Mouse (Mus musculus): ENCODE results near the gene Spag16. TPM values are rescaled to one million over a fixed set of nuclear protein-coding genes. Genes with fewer than 3 reads are reported as not detected.

The Spag16 gene
- polyA plus RNA-seq, 1 experiment = not detected

DNA sequence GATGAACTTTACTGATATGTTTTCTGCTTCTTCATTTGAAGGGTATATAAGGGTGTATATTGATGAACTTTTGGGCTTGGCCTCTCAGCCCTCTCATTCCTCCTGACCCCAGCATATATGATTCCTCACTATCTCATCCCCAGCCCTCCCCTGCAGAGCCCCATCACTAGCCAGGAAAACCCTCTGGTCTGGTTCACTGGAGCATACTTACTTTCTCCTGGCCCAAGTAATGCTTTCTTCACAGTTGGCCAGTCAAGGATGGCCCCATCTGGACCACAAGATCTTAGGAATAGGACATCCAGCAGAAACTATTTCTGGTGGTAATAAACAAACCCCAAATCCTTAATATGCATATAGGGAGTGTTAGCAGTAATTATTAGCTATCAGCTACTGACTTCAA is 527.2 kb downstream of the Spag16 start:
- Histone ChIP-seq H3K27me3 (replicated peaks) (no peaks in the 10 kb centered on the region), H3K9me3 (no peaks in the 10 kb centered on the region), H3K4me3 (replicated peaks) (no peak overlapping the region), H3K4me1 (no peaks in the 10 kb centered on the region), H3K36me3 (replicated peaks; ENCODE audit: low read length) (no peaks in the 10 kb centered on the region)
- TF ChIP-seq FLI1 (IDR thresholded peaks at IDR 0.05; ENCODE audit: low read length) = no peak

DNA sequence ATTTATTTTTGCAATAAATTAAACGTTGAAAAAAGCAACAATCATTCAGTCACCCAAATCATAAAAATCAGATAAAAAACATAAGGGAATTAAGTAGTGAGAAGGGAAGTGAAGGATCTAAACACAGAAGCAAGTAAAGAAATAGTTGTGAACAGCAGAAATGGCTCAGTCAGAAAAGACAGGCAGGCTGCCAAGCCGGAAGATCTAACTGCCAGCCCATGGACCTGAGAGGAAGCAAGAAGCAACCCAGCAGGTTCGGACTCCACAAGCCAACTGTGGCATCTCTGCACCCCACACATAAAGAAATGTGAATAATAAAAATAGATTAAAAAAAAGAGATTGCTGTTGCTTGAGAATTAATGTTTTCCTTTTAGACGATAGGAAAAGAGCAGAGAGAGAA is 545.0 kb downstream of the Spag16 start:
- no peaks in the 10 kb centered on the region for H3K27me3 ChIP-seq (replicated peaks)
- 0 out of 2 replicates have a peak, but pooled peaks cover 3% of the 10 kb centered on the region for H3K9me3 ChIP-seq
- no peak for TF ChIP-seq GATA1 (IDR thresholded peaks at IDR 0.05; ENCODE audit: borderline replicate concordance, low read length)
- TF ChIP-seq FLI1 (IDR thresholded peaks at IDR 0.05; ENCODE audit: low read length) = no peak
- no peak overlapping the region for H3K4me3 ChIP-seq (replicated peaks)
- H3K36me3 ChIP-seq (replicated peaks; ENCODE audit: low read length) = no peaks in the 10 kb centered on the region
- no peaks in the 10 kb centered on the region for H3K4me1 ChIP-seq

- TF ChIP-seq GATA1 (IDR thresholded peaks at IDR 0.05; ENCODE audit: borderline replicate concordance, low read length) = no peak
Measured at GRCm38 (mm10) chr1:70380096-70380495, 553.3 kb downstream of the Spag16 start.

DNA sequence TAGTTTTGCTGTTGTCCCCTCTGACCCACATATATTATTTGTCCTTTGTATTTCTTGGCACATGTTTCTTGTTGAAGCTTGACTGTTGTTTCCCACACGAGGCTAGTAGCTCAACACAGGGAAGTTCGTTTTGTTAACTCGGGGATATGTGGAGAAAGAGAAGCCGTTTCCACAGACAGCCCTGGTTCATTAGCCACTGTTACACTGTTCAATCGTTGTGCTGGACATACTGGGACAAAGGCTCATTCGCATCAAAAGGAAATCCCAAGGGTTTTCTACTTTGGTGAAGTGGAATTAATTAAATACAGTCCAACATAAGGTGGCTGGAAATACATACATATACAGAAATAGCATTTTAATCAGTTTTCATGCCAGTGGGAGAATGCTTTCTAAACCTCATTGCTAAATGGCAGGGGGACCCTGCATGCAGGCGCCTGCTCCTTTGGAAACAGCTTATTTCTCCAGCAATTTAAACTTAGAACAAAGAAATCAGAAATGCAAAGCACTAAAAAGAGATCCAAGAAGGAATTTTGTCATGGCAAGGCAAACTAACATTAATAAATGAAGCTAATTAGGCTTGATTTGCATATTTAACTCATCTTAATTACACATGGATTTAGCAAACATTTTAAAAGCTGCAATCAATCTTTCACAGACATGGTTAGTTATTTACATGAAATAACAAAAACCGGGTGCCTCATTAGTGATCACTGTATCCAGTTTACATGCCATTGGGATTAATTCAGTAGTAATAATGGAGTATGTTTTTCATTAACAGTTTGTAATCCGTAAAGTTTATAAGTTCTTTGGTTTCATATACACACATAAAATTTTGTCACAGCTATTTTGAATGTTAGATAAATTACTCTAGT is 615.7 kb downstream of the Spag16 start:
- TF ChIP-seq GATA1 (IDR thresholded peaks at IDR 0.05; ENCODE audit: borderline replicate concordance, low read length) = no peak
- no peak for TF ChIP-seq FLI1 (IDR thresholded peaks at IDR 0.05; ENCODE audit: low read length)
- Histone ChIP-seq H3K27me3 (replicated peaks) (no peaks in the 10 kb centered on the region), H3K36me3 (replicated peaks; ENCODE audit: low read length) (no peaks in the 10 kb centered on the region), H3K4me1 (no peaks in the 10 kb centered on the region), H3K4me3 (replicated peaks) (no peak overlapping the region), H3K9me3 (no peaks in the 10 kb centered on the region; the same call in 1 of the 2 replicates)

More at GRCm38 (mm10) chr1:70380096-70380495, 553.3 kb downstream of the Spag16 start:
- no peaks in the 10 kb centered on the region for H3K4me1 ChIP-seq
- H3K9me3 ChIP-seq = peaks cover 6% of the 10 kb centered on the region; the same call in 1 of the 2 replicates
- H3K27me3 ChIP-seq (replicated peaks) = no peaks in the 10 kb centered on the region
- H3K36me3 ChIP-seq (replicated peaks; ENCODE audit: low read length) = no peaks in the 10 kb centered on the region
- no peak overlapping the region for H3K4me3 ChIP-seq (replicated peaks)

DNA sequence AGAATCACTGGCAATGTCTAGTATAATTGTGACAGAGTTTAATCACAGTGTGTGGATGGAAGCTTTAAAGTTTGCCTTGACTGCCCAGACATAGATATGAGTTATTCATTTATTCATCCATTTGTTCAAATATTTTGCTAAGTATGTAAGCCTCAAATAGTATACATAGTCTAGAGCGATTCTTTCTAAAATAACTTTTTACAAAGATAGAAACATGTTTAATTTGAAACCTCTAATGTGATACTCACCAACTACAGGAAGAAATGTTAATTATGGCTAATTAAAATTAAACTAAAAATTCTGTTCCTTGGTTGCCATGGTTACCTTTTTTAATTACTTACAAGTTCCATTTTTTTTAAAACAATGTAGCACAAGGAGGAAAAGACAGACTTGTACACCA is 653.1 kb downstream of the Spag16 start:
- H3K36me3 ChIP-seq (replicated peaks; ENCODE audit: low read length) = no peaks in the 10 kb centered on the region
- no peak overlapping the region for H3K4me3 ChIP-seq (replicated peaks)
- TF ChIP-seq GATA1 (IDR thresholded peaks at IDR 0.05; ENCODE audit: borderline replicate concordance, low read length) (no peak), FLI1 (IDR thresholded peaks at IDR 0.05; ENCODE audit: low read length) (no peak)
- H3K27me3 ChIP-seq (replicated peaks) = no peaks in the 10 kb centered on the region
- 0 out of 2 replicates have a peak, but pooled peaks cover 9% of the 10 kb centered on the region for H3K9me3 ChIP-seq
- H3K4me1 ChIP-seq = no peaks in the 10 kb centered on the region

DNA sequence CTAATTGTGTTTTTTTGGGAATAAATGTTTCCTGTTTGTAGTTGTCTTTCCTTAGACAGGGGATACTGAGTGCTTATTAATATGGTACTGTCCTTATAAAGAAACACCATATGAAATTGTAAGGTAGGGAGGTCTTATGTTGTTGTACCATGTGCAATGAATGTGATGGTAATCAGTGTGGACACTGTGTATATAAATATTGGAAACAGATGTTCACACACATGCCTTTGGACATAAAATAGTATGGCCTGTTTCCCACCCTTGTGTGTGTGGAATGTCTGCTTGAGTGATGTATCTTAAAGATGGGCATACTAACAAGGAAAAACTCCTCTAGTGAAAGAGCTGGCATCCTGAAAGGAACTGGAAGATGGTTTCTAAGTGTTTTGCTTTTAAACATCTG is 692.1 kb downstream of the Spag16 start:
- peaks cover 7% of the 10 kb centered on the region; the same call in 1 of the 2 replicates for H3K9me3 ChIP-seq
- TF ChIP-seq FLI1 (IDR thresholded peaks at IDR 0.05; ENCODE audit: low read length) = no peak
- no peak for TF ChIP-seq GATA1 (IDR thresholded peaks at IDR 0.05; ENCODE audit: borderline replicate concordance, low read length)
- no peaks in the 10 kb centered on the region for H3K36me3 ChIP-seq (replicated peaks; ENCODE audit: low read length)
- no peaks in the 10 kb centered on the region for H3K27me3 ChIP-seq (replicated peaks)
- H3K4me1 ChIP-seq = no peaks in the 10 kb centered on the region
- H3K4me3 ChIP-seq (replicated peaks) = no peak overlapping the region

DNA sequence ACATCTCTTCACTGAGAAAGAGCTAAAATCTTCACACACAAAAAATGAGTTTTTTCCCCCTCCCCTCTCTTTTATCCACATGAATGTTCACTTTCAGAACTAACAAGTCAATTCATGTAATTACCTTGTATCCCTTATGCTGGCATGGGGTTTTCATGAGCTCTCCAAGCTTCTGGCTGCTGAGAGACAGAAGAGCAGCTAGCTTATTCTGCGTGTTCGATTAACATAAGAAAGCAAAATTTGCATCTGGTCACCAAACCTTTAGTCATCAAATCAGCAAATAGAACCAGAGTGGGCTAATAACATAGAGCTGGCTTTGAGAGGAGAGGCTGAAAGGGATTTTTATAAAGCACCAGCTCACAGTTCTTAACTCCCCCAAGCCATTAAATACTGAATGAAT is 700.4 kb downstream of the Spag16 start:
- H3K36me3 ChIP-seq (replicated peaks; ENCODE audit: low read length) = no peaks in the 10 kb centered on the region
- no peaks in the 10 kb centered on the region for H3K4me1 ChIP-seq
- H3K4me3 ChIP-seq (replicated peaks) = no peak overlapping the region
- TF ChIP-seq FLI1 (IDR thresholded peaks at IDR 0.05; ENCODE audit: low read length) = no peak
- no peaks in the 10 kb centered on the region for H3K27me3 ChIP-seq (replicated peaks)
- H3K9me3 ChIP-seq = peaks cover 7% of the 10 kb centered on the region; the same call in 1 of the 2 replicates

DNA sequence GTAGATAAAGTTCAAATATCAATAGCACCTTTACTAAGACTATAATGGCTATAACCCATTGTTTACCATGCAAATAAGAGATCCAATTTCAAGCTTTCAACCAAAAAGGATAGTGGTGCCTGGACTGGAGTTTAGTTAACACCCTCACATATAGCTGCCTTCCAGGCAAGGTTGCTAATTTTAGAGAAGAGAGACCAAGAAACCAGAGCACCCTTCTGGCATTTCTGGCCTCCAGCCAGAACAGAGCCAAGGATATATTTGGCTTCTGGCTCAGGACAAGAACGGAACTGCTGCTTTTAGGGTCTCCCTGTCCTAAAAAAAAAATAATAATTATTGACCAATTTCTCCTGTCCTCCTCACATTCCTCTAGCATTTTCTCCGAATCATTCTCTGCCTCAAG is 703.0 kb downstream of the Spag16 start:
- Histone ChIP-seq H3K4me1 (no peaks in the 10 kb centered on the region), H3K9me3 (no peaks in the 10 kb centered on the region)
- TF ChIP-seq FLI1 (IDR thresholded peaks at IDR 0.05; ENCODE audit: low read length) (no peak), GATA1 (IDR thresholded peaks at IDR 0.05; ENCODE audit: borderline replicate concordance, low read length) (no peak)

GRCm38 (mm10) chr1:70551839-70552238 is 725.1 kb downstream of the Spag16 start:
- Histone ChIP-seq H3K9me3 (no peaks in the 10 kb centered on the region; the same call in 1 of the 2 replicates), H3K36me3 (replicated peaks; ENCODE audit: low read length) (no peaks in the 10 kb centered on the region), H3K4me1 (no peaks in the 10 kb centered on the region)

More for the DNA sequence above, 703.0 kb downstream of the Spag16 start:
- H3K4me3 ChIP-seq (replicated peaks) = no peak overlapping the region
- H3K36me3 ChIP-seq (replicated peaks; ENCODE audit: low read length) = no peaks in the 10 kb centered on the region
- no peaks in the 10 kb centered on the region for H3K27me3 ChIP-seq (replicated peaks)

DNA sequence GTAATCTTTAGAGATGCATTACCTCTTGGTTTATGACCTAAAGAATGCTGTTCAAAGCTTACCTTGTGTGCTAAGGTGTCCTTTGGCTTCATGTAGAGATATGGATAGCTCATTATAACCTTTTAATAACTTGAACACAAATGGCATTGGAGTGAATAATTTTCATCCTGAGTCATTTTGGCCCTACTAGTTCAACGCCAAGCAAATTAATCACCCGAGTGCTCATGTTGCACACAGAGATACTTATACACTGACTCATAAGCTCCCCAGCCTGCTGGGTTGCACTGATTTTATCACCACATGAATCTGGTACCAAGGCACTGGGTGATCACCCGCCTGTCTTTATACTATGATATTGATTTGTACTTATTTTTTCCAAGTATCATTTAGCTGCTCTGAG is 795.0 kb downstream of the Spag16 start:
- no peaks in the 10 kb centered on the region for H3K36me3 ChIP-seq (replicated peaks; ENCODE audit: low read length)

More at GRCm38 (mm10) chr1:70551839-70552238, 725.1 kb downstream of the Spag16 start:
- no peak for TF ChIP-seq GATA1 (IDR thresholded peaks at IDR 0.05; ENCODE audit: borderline replicate concordance, low read length)
- TF ChIP-seq FLI1 (IDR thresholded peaks at IDR 0.05; ENCODE audit: low read length) = no peak
- H3K27me3 ChIP-seq (replicated peaks) = no peaks in the 10 kb centered on the region
- no peak overlapping the region for H3K4me3 ChIP-seq (replicated peaks)

More for the DNA sequence above, 795.0 kb downstream of the Spag16 start:
- Histone ChIP-seq H3K4me3 (replicated peaks) (no peak overlapping the region), H3K27me3 (replicated peaks) (no peaks in the 10 kb centered on the region), H3K4me1 (no peaks in the 10 kb centered on the region), H3K9me3 (0 out of 2 replicates have a peak, but pooled peaks cover 2% of the 10 kb centered on the region)
- no peak for TF ChIP-seq GATA1 (IDR thresholded peaks at IDR 0.05; ENCODE audit: borderline replicate concordance, low read length)
- no peak for TF ChIP-seq FLI1 (IDR thresholded peaks at IDR 0.05; ENCODE audit: low read length)
